Mouse (Mus musculus): ENCODE measurements around the gene St5. TPM values are rescaled to one million over a fixed set of nuclear protein-coding genes. Genes with fewer than 3 reads are reported as not detected.

St5 gene
- polyA plus RNA-seq, 1 experiment from 2014 or later: 45.1 TPM

GRCm38 (mm10) chr7:109602022-109602421 lies 101.4 kb downstream of the St5 start:
- H3K4me1 ChIP-seq: peaks cover 14% of the 10 kb centered on the region
- no peak overlapping the region for H3K4me2 ChIP-seq
- no peak overlapping the region for H3K27ac ChIP-seq

GRCm38 (mm10) chr7:109600702-109601101 lies 102.7 kb downstream of the St5 start:
- H3K4me3 ChIP-seq: no peak overlapping the region
- peaks cover 14% of the 10 kb centered on the region for H3K4me1 ChIP-seq
- no peaks in the 10 kb centered on the region for H3K36me3 ChIP-seq
- no peak overlapping the region for H3K4me2 ChIP-seq
- no peaks in the 10 kb centered on the region for H3K27me3 ChIP-seq
- no peak overlapping the region for H3K9ac ChIP-seq
- no peak for ATAC-seq (ENCODE audit: insufficient number of reproducible peaks, insufficient read depth, low FRiP score, low TSS enrichment, low read depth)
- 65% methylated on average over 3 of the region's 3 CpGs for WGBS
- H3K27ac ChIP-seq: no peak overlapping the region
- no peaks in the 10 kb centered on the region for H3K9me3 ChIP-seq

More at GRCm38 (mm10) chr7:109602022-109602421, 101.4 kb downstream of the St5 start:
- H3K9ac ChIP-seq: no peak overlapping the region
- no peaks in the 10 kb centered on the region for H3K36me3 ChIP-seq
- ATAC-seq (ENCODE audit: insufficient number of reproducible peaks, insufficient read depth, low FRiP score, low TSS enrichment, low read depth): no peak
- no peaks in the 10 kb centered on the region for H3K9me3 ChIP-seq
- no peak overlapping the region for H3K4me3 ChIP-seq
- no peaks in the 10 kb centered on the region for H3K27me3 ChIP-seq

GRCm38 (mm10) chr7:109599998-109600397 lies 103.4 kb downstream of the St5 start:
- no peak overlapping the region for H3K4me3 ChIP-seq
- no peaks in the 10 kb centered on the region for H3K27me3 ChIP-seq
- H3K4me1 ChIP-seq: peaks cover 14% of the 10 kb centered on the region
- 87% methylated on average over 4 of the region's 4 CpGs for WGBS
- no peaks in the 10 kb centered on the region for H3K36me3 ChIP-seq
- ATAC-seq (ENCODE audit: insufficient number of reproducible peaks, insufficient read depth, low FRiP score, low TSS enrichment, low read depth): no peak
- H3K27ac ChIP-seq: no peak overlapping the region
- H3K9me3 ChIP-seq: no peaks in the 10 kb centered on the region
- H3K4me2 ChIP-seq: no peak overlapping the region
- no peak overlapping the region for H3K9ac ChIP-seq

- Histone ChIP-seq H3K27me3 (no peaks in the 10 kb centered on the region), H3K4me2 (no peak overlapping the region), H3K4me1 (0 out of 2 replicates have a peak, but pooled peaks cover 11% of the 10 kb centered on the region), H3K27ac (no peak overlapping the region), H3K9me3 (no peaks in the 10 kb centered on the region), H3K4me3 (no peak overlapping the region), H3K9ac (no peak overlapping the region), H3K36me3 (no peaks in the 10 kb centered on the region)
- WGBS: 86% methylated on average over 2 of the region's 2 CpGs
- no peak for ATAC-seq (ENCODE audit: insufficient number of reproducible peaks, insufficient read depth, low FRiP score, low TSS enrichment, low read depth)
Measured at GRCm38 (mm10) chr7:109594845-109595531, 108.4 kb downstream of the St5 start.

GRCm38 (mm10) chr7:109593992-109594391 lies 109.4 kb downstream of the St5 start:
- no peak overlapping the region for H3K27ac ChIP-seq
- H3K9me3 ChIP-seq: no peaks in the 10 kb centered on the region
- 0 out of 2 replicates have a peak, but pooled peaks cover 15% of the 10 kb centered on the region for H3K4me1 ChIP-seq
- H3K36me3 ChIP-seq: no peaks in the 10 kb centered on the region
- H3K27me3 ChIP-seq: no peaks in the 10 kb centered on the region
- no peak overlapping the region for H3K9ac ChIP-seq
- H3K4me3 ChIP-seq: no peak overlapping the region
- no peak for ATAC-seq (ENCODE audit: insufficient number of reproducible peaks, insufficient read depth, low FRiP score, low TSS enrichment, low read depth)
- no peak overlapping the region for H3K4me2 ChIP-seq

- ATAC-seq (ENCODE audit: insufficient number of reproducible peaks, insufficient read depth, low FRiP score, low TSS enrichment, low read depth): no peak
- Histone ChIP-seq H3K27me3 (no peaks in the 10 kb centered on the region), H3K4me2 (no peak overlapping the region), H3K4me1 (0 out of 2 replicates have a peak, but pooled peaks cover 15% of the 10 kb centered on the region), H3K9ac (no peak overlapping the region), H3K27ac (no peak overlapping the region), H3K9me3 (no peaks in the 10 kb centered on the region), H3K4me3 (no peak overlapping the region), H3K36me3 (no peaks in the 10 kb centered on the region)
- 45% methylated on average over 4 of the region's 4 CpGs for WGBS
Measured at GRCm38 (mm10) chr7:109592184-109592583, 111.2 kb downstream of the St5 start.

GRCm38 (mm10) chr7:109590576-109590975 lies 112.8 kb downstream of the St5 start:
- Histone ChIP-seq H3K9ac (no peak overlapping the region), H3K36me3 (no peaks in the 10 kb centered on the region), H3K9me3 (no peaks in the 10 kb centered on the region), H3K4me3 (no peak overlapping the region), H3K4me2 (no peak overlapping the region), H3K4me1 (0 out of 2 replicates have a peak, but pooled peaks cover 15% of the 10 kb centered on the region), H3K27ac (no peak overlapping the region), H3K27me3 (no peaks in the 10 kb centered on the region)
- WGBS: 87% methylated on average over 2 of the region's 2 CpGs
- no peak for ATAC-seq (ENCODE audit: insufficient number of reproducible peaks, insufficient read depth, low FRiP score, low TSS enrichment, low read depth)

- Histone ChIP-seq H3K4me3 (no peak overlapping the region), H3K27me3 (no peaks in the 10 kb centered on the region), H3K36me3 (no peaks in the 10 kb centered on the region), H3K4me2 (no peak overlapping the region), H3K4me1 (0 out of 2 replicates have a peak, but pooled peaks cover 19% of the 10 kb centered on the region), H3K9me3 (no peaks in the 10 kb centered on the region), H3K27ac (no peak overlapping the region), H3K9ac (no peak overlapping the region)
- no peak for ATAC-seq (ENCODE audit: insufficient number of reproducible peaks, insufficient read depth, low FRiP score, low TSS enrichment, low read depth)
- 79% methylated on average over 6 of the region's 6 CpGs for WGBS
Measured at GRCm38 (mm10) chr7:109588990-109589389, 114.4 kb downstream of the St5 start.

GRCm38 (mm10) chr7:109588145-109588544 lies 115.3 kb downstream of the St5 start:
- Histone ChIP-seq H3K27me3 (no peaks in the 10 kb centered on the region), H3K4me3 (no peak overlapping the region), H3K27ac (no peak overlapping the region), H3K9me3 (no peaks in the 10 kb centered on the region), H3K4me2 (no peak overlapping the region), H3K9ac (no peak overlapping the region), H3K4me1 (0 out of 2 replicates have a peak, but pooled peaks cover 23% of the 10 kb centered on the region), H3K36me3 (no peaks in the 10 kb centered on the region)
- 64% methylated on average over 8 of the region's 8 CpGs for WGBS
- no peak for ATAC-seq (ENCODE audit: insufficient number of reproducible peaks, insufficient read depth, low FRiP score, low TSS enrichment, low read depth)

- no peak overlapping the region for H3K4me2 ChIP-seq
- peaks cover 27% of the 10 kb centered on the region for H3K4me1 ChIP-seq
- no peaks in the 10 kb centered on the region for H3K36me3 ChIP-seq
- no peaks in the 10 kb centered on the region for H3K27me3 ChIP-seq
- WGBS: 88% methylated on average over 1 of the region's 1 CpGs
- ATAC-seq (ENCODE audit: insufficient number of reproducible peaks, insufficient read depth, low FRiP score, low TSS enrichment, low read depth): no peak
- H3K27ac ChIP-seq: no peak overlapping the region
- no peak overlapping the region for H3K9ac ChIP-seq
- no peaks in the 10 kb centered on the region for H3K9me3 ChIP-seq
- H3K4me3 ChIP-seq: no peak overlapping the region
Measured at GRCm38 (mm10) chr7:109584467-109584866, 118.9 kb downstream of the St5 start.

GRCm38 (mm10) chr7:109580489-109580888 lies 122.9 kb downstream of the St5 start:
- no peak for ATAC-seq (ENCODE audit: insufficient number of reproducible peaks, insufficient read depth, low FRiP score, low TSS enrichment, low read depth)
- H3K4me2 ChIP-seq: no peak overlapping the region
- no peaks in the 10 kb centered on the region for H3K36me3 ChIP-seq
- H3K4me1 ChIP-seq: peaks cover 54% of the 10 kb centered on the region
- no peak overlapping the region for H3K4me3 ChIP-seq
- H3K27ac ChIP-seq: peak overlapping the region; percentile 74
- H3K9ac ChIP-seq: no peak overlapping the region
- no peaks in the 10 kb centered on the region for H3K27me3 ChIP-seq
- no peaks in the 10 kb centered on the region for H3K9me3 ChIP-seq
- 85% methylated on average over 4 of the region's 4 CpGs for WGBS

- Histone ChIP-seq H3K4me1 (peaks cover 54% of the 10 kb centered on the region), H3K36me3 (no peaks in the 10 kb centered on the region), H3K9ac (no peak overlapping the region), H3K4me2 (no peak overlapping the region), H3K4me3 (no peak overlapping the region), H3K9me3 (no peaks in the 10 kb centered on the region), H3K27me3 (no peaks in the 10 kb centered on the region), H3K27ac (peak overlapping the region; percentile 74)
- 44% methylated on average over 6 of the region's 6 CpGs for WGBS
- ATAC-seq (ENCODE audit: insufficient number of reproducible peaks, insufficient read depth, low FRiP score, low TSS enrichment, low read depth): no peak
Measured at GRCm38 (mm10) chr7:109579585-109580307, 123.7 kb downstream of the St5 start.

Measured in embryonic facial prominence, embryonic 13.5 days (tissue).